ENCODE assay signal across 18 mouse cellular contexts in genomic region chr9:64472743-64473142, GRCm38 (mm10).
A peak's percentile ranks its signal among the peaks of the same experiment; 100 is the strongest.
DNase-seq lines count a peak whose midpoint lies in the region; ATAC-seq and TF ChIP-seq lines count a peak whose summit lies in the region.
"Had no signal": no experiment of that assay in that cellular context is flagged by ENCODE, and none has a peak within 500 bp of the region (broad histone marks: within the 10 kb centered on the region; RNA-seq: fewer than 3 reads in every experiment).

No protein-coding gene starts in this region.

- WGBS in liver, embryonic 11.5 days = 28% methylated on average over 6 of the region's 6 CpGs
- 62% methylated on average over 6 of the region's 6 CpGs for whole genome bisulfite sequencing in hindbrain, embryonic 11.5 days

- no peak for ATAC-seq in G1E (ENCODE audit: extremely low read depth, insufficient number of reproducible peaks, low FRiP score, poor library complexity, severe bottlenecking)
- ATAC-seq in liver, embryonic 11.5 days (replicated peaks; ENCODE audit: low FRiP score) = peak; percentile 71
- ATAC-seq in megakaryocyte progenitor cell, adult 5-6 weeks (replicated peaks; ENCODE audit: poor library complexity) = peak; percentile 81
- ATAC-seq in hindbrain, embryonic 11.5 days (ENCODE audit: low FRiP score) = no peak
- ATAC-seq: activated CD4-positive, CD25-positive, alpha-beta regulatory T cell, adult 4 months had no signal

- no peak overlapping the region for H3K9ac ChIP-seq in liver, embryonic 11.5 days (ENCODE audit: low read depth, low read length)
- H3K9ac ChIP-seq in hindbrain, embryonic 11.5 days (ENCODE audit: low read depth, low read length) = no peak overlapping the region
- H3K9ac ChIP-seq: embryonic facial prominence, embryonic 13.5 days; hindbrain, embryonic 12.5 days; midbrain, embryonic 12.5 days; neural tube, embryonic 12.5 days had no signal

- H3K27ac ChIP-seq in liver, embryonic 11.5 days (ENCODE audit: low read depth, low read length) = peak overlapping the region; percentile 45
- no peak overlapping the region for H3K27ac ChIP-seq in hindbrain, embryonic 11.5 days (ENCODE audit: low read depth, low read length)
- H3K27ac ChIP-seq: embryonic facial prominence, embryonic 13.5 days; gastrocnemius, adult 2 months; heart, embryonic 10.5 days; macrophage; midbrain, embryonic 12.5 days; neural tube, embryonic 12.5 days had no signal

- H3K4me1 ChIP-seq in G1E (ENCODE audit: insufficient read depth, low read depth, low read length) = peaks cover 50% of the 10 kb centered on the region
- H3K4me1 ChIP-seq in liver, embryonic 11.5 days (replicated peaks; ENCODE audit: control insufficient read depth, insufficient read depth, low read length) = peaks cover 21% of the 10 kb centered on the region
- H3K4me1 ChIP-seq in hindbrain, embryonic 11.5 days (replicated peaks; ENCODE audit: control insufficient read depth, insufficient read depth, low read length) = no peaks in the 10 kb centered on the region

- no peaks in the 10 kb centered on the region for H3K36me3 ChIP-seq in G1E (replicated peaks)
- H3K36me3 ChIP-seq in liver, embryonic 11.5 days (ENCODE audit: control insufficient read depth, insufficient read depth, low read length) = no peaks in the 10 kb centered on the region
- H3K36me3 ChIP-seq in hindbrain, embryonic 11.5 days (ENCODE audit: control insufficient read depth, insufficient read depth, low read length) = no peaks in the 10 kb centered on the region
- H3K36me3 ChIP-seq: embryonic facial prominence, embryonic 13.5 days; heart, embryonic 10.5 days; hindbrain, embryonic 12.5 days; midbrain, embryonic 12.5 days; neural tube, embryonic 12.5 days had no signal

- peaks cover 23% of the 10 kb centered on the region for H3K27me3 ChIP-seq in G1E (ENCODE audit: insufficient read depth, low read length)
- H3K27me3 ChIP-seq in liver, embryonic 11.5 days (replicated peaks; ENCODE audit: control insufficient read depth, insufficient read depth, low read length) = peaks cover 5% of the 10 kb centered on the region; the same call in 1 of the 2 replicates
- no peaks in the 10 kb centered on the region for H3K27me3 ChIP-seq in hindbrain, embryonic 11.5 days (ENCODE audit: control insufficient read depth, insufficient read depth, low read length)
- H3K27me3 ChIP-seq: embryonic facial prominence, embryonic 13.5 days had no signal

- no peak overlapping the region for H3K4me3 ChIP-seq in G1E (ENCODE audit: low read depth, low read length)
- no peak overlapping the region for H3K4me3 ChIP-seq in liver, embryonic 11.5 days (ENCODE audit: low read depth, low read length)
- no peak overlapping the region for H3K4me3 ChIP-seq in hindbrain, embryonic 11.5 days (ENCODE audit: low read depth, low read length)
- H3K4me3 ChIP-seq: embryonic facial prominence, embryonic 13.5 days; gastrocnemius, adult 2 months; heart, embryonic 10.5 days; hindbrain, embryonic 12.5 days; midbrain, embryonic 12.5 days; neural tube, embryonic 12.5 days had no signal

- H3K9me3 ChIP-seq in G1E (replicated peaks) = no peaks in the 10 kb centered on the region
- H3K9me3 ChIP-seq in liver, embryonic 11.5 days (ENCODE audit: control insufficient read depth, low read length) = no peaks in the 10 kb centered on the region
- H3K9me3 ChIP-seq in hindbrain, embryonic 11.5 days (ENCODE audit: control insufficient read depth, low read length) = no peaks in the 10 kb centered on the region
- H3K9me3 ChIP-seq: embryonic facial prominence, embryonic 13.5 days; heart, embryonic 10.5 days; hindbrain, embryonic 12.5 days; midbrain, embryonic 12.5 days; neural tube, embryonic 12.5 days had no signal

- peak overlapping the region; percentile 9 for H3K4me2 ChIP-seq in liver, embryonic 11.5 days
- H3K4me2 ChIP-seq in hindbrain, embryonic 11.5 days (replicated peaks; ENCODE audit: low read depth, low read length) = no peak overlapping the region
- H3K4me2 ChIP-seq: embryonic facial prominence, embryonic 13.5 days; hindbrain, embryonic 12.5 days; midbrain, embryonic 12.5 days; neural tube, embryonic 12.5 days had no signal

- peak; percentile 50 for DNase-seq in adrenal gland, adult 2 months
- DNase-seq in adrenal gland, postnatal 25 days = no peak
- peak; percentile 19 for DNase-seq in G1E (ENCODE audit: low spot score)
- DNase-seq in liver, embryonic 11.5 days (ENCODE audit: low spot score) = no peak
- no peak for DNase-seq in left cerebral cortex, postnatal 36 days (ENCODE audit: low spot score in 2 of 2)
- DNase-seq in urinary bladder, postnatal 4 days (ENCODE audit: low spot score in 2 of 2) = no peak
- no peak for DNase-seq in hindbrain, embryonic 11.5 days (ENCODE audit: low spot score)
- DNase-seq: cerebellum, postnatal 10 days; gastrocnemius, adult 2 months; layer of hippocampus, adult 9-11 months had no signal

- TF ChIP-seq CTCF in G1E (IDR thresholded peaks at IDR 0.05; ENCODE audit: low read depth, low read length) = no peak

- intact Hi-C loops in left cerebral cortex, postnatal 36 days (cut with DNase I) = no loop called here

Comparison
In these comparisons a context has a peak if more than half of its experiments do, and no peak if none do; other contexts are left out.
1. DNase-seq: peak in adrenal gland, adult 2 months (single experiment) and G1E (single experiment); none in adrenal gland, postnatal 25 days (single experiment), liver, embryonic 11.5 days (single experiment), left cerebral cortex, postnatal 36 days (0 of 2), urinary bladder, postnatal 4 days (0 of 2) and hindbrain, embryonic 11.5 days (single experiment).
2. ATAC-seq: peak in liver, embryonic 11.5 days (single experiment) and megakaryocyte progenitor cell, adult 5-6 weeks (single experiment); none in G1E (single experiment) and hindbrain, embryonic 11.5 days (single experiment).